Mouse (Mus musculus) liver, embryonic 12.5 days (tissue): ENCODE measurements around the gene Tiam1. TPM values are rescaled to one million over a fixed set of nuclear protein-coding genes. Genes with fewer than 3 reads are reported as not detected.

Experiments used
- ATAC-seq: fragments of 200-750 bp; cut with Nextera tagmentation; 2 replicates; pipeline ENCODE4 v1.8.0; 2017; ENCODE audit warnings: moderate number of reproducible peaks, mild to moderate bottlenecking, moderate library complexity
- H3K27ac ChIP-seq: fragments of 300-500 bp; sonication (generic); 2 replicates; pipeline ENCODE4 v1.5.1; 2016; ENCODE audit warnings: mild to moderate bottlenecking
- H3K27me3 ChIP-seq: fragments of 300-500 bp; sonication (generic); replicated peaks from 2 replicates; pipeline ENCODE4 v1.6.1; 2016; ENCODE audit warnings: mild to moderate bottlenecking, moderate library complexity
- H3K36me3 ChIP-seq: fragments of 300-500 bp; sonication (generic); 2 replicates; pipeline ENCODE4 v1.6.1; 2016; ENCODE audit warnings: mild to moderate bottlenecking, moderate library complexity
- H3K4me1 ChIP-seq: fragments of 300-500 bp; sonication (generic); 2 replicates; pipeline ENCODE4 v1.6.1; 2016
- H3K4me2 ChIP-seq: fragments of 300-500 bp; sonication (generic); 2 replicates; pipeline ENCODE4 v1.6.1; 2016; ENCODE audit warnings: mild to moderate bottlenecking, moderate library complexity
- H3K4me3 ChIP-seq: fragments of 300-500 bp; sonication (generic); 2 replicates; pipeline ENCODE4 v1.5.1; 2016; ENCODE audit warnings: mild to moderate bottlenecking, moderate library complexity
- H3K9ac ChIP-seq: fragments of 300-500 bp; sonication (generic); 2 replicates; pipeline ENCODE4 v1.6.1; 2016; ENCODE audit warnings: mild to moderate bottlenecking, moderate library complexity
- H3K9me3 ChIP-seq: fragments of 300-500 bp; sonication (generic); replicated peaks from 2 replicates; pipeline ENCODE4 v1.6.1; 2016; ENCODE audit warnings: mild to moderate bottlenecking, moderate library complexity
- WGBS: fragments of 180-500 bp; shearing (Covaris S2); methylation state at CpG from one replicate; pipeline ENCODE4 v1.1.7; 2016; ENCODE audit not compliant: insufficient replicate concordance; 5-methylcytosine and 5-hydroxymethylcytosine counted together
- polyA plus RNA-seq: library from polyadenylated mRNA; unstranded; fragments of >200 nt; fragmentation: Nextera tagmentation; extraction: Ambion mirVana; gene quantifications from 2 replicates; pipeline ENCODE4 v1.2.1, GENCODE M21; 2016

Tiam1 gene
- polyA plus RNA-seq, 1 experiment from 2014 or later = 9.7 TPM

DNA sequence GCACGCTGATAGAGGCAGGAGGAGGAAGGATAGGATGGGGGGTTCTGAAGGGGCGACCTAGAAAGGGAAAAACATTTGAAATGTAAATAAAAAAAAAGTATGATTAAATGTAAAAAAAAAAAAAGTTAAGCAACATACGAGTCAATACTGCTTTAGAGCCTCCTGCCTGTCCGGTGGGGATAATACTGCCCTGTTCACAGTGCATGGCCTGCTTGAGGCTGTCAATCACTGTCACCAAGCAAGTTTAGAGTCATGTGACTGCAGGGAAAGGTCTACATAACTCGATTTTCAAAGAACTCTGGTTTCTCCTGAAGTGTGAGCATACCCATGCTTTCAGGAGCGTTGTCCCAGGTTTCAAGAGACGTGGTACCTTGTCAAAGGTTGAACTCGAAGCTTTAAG lies 15.2 kb downstream of the Tiam1 start:
- ATAC-seq = no peak
- Histone ChIP-seq H3K9me3 (no peaks in the 10 kb centered on the region), H3K27ac (no peak overlapping the region)

DNA sequence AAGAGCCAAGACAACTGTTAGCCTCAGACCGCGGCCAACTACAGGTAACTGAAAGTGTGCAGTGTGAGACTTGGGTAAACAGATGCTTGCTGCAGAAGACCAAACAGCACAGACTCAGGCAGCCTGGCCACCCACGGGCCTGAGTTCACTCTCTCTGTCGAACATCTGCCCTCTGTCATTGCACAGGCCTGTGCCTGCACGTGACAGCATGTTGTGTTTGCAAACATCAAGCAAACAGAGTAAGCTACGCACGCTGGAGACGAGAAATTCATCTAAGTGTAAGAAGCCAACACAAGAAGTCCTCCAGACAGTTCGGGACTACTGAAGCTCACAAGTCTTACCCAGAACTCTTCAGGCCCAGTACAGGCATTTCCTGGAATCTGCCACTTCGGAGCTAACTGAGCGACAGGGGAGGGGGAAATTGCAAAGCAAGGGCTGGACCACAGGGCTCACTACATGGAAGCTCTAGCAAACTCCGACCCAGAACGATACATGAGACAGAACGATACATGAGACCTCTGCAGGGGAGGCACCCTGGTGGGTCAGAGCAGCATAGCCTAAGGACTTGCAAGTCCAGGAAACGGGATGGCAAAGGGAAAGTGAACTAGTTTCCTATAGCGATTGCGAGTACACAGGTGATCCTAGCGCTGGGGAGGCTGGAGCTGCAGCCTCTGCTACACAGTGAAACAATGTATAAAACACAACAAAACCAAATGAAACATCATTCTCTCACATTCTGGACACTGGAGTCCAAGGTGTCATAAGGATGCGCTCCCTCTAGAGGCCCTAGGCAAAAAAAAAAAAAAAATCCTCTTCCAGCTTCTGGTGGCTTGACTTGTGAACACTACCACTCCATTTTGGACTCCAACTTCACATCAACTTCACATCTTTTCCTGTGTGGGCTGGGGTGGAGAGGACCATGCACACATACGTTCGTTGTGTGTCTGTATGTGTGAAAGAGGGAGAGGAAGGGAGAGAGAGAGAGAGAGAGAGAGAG lies 18.0 kb downstream of the Tiam1 start:
- Histone ChIP-seq H3K9me3 (peaks cover 2% of the 10 kb centered on the region; the same call in 1 of the 2 replicates), H3K36me3 (peaks cover 2% of the 10 kb centered on the region; the same call in 1 of the 2 replicates), H3K4me2 (no peak overlapping the region), H3K4me1 (peaks cover 44% of the 10 kb centered on the region), H3K9ac (no peak overlapping the region), H3K4me3 (no peak overlapping the region), H3K27me3 (no peaks in the 10 kb centered on the region), H3K27ac (no peak overlapping the region)
- 67% methylated on average over 21 of the region's 21 CpGs for WGBS
- peak; percentile 38; the same call in 1 of the 2 replicates for ATAC-seq

More for the DNA sequence above, 15.2 kb downstream of the Tiam1 start:
- Histone ChIP-seq H3K4me1 (peaks cover 36% of the 10 kb centered on the region), H3K36me3 (no peaks in the 10 kb centered on the region), H3K27me3 (no peaks in the 10 kb centered on the region), H3K4me2 (no peak overlapping the region), H3K9ac (no peak overlapping the region), H3K4me3 (no peak overlapping the region)
- WGBS = 66% methylated on average over 8 of the region's 8 CpGs

DNA sequence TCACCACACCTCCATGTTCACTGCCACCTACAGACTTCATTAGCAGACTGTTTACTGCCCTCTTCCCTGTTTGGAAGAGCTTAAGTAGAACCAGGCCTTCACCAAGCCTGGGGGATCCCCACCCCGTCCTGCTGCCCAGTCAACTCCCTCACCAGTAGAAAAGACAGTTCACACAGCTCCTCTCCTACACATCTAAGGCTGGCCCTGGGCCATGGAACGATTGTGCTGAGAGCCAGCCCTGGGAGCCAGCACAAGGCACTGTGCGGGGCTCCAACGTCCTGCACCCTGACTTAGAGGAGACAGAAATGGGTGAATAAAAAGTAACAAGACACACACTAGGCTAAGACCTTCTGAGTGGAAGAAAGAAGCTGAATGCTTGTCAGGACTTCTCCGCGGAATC lies 20.5 kb downstream of the Tiam1 start:
- Histone ChIP-seq H3K9me3 (peaks cover 9% of the 10 kb centered on the region), H3K9ac (no peak overlapping the region), H3K4me3 (no peak overlapping the region), H3K27ac (no peak overlapping the region), H3K4me2 (no peak overlapping the region), H3K27me3 (no peaks in the 10 kb centered on the region), H3K36me3 (peaks cover 7% of the 10 kb centered on the region), H3K4me1 (peaks cover 32% of the 10 kb centered on the region)
- no peak for ATAC-seq
- 82% methylated on average over 6 of the region's 6 CpGs for WGBS

DNA sequence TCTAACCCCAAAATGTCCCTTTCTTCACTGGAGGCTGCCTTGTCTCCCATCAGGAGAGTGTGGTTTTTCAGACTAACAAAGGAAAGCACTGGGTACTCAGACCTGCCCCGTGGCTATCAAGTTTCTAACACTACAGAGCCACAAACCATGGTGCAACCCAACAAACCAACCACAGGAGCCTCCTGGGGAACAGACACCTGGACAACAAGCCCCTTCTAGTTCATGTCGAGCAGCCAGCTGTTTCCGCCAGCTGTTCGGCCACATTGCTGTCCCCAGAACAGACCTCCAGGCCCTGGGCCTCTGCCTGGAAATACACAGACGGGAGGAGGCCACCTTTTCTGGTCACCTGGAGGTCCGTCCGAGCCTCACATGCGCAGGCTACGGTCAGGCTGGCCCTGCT lies 21.1 kb downstream of the Tiam1 start:
- Histone ChIP-seq H3K4me3 (no peak overlapping the region), H3K9ac (no peak overlapping the region), H3K27me3 (no peaks in the 10 kb centered on the region), H3K27ac (no peak overlapping the region), H3K36me3 (peaks cover 7% of the 10 kb centered on the region), H3K4me2 (no peak overlapping the region), H3K9me3 (peaks cover 9% of the 10 kb centered on the region), H3K4me1 (peaks cover 30% of the 10 kb centered on the region)
- ATAC-seq = no peak
- 63% methylated on average over 9 of the region's 9 CpGs for WGBS

DNA sequence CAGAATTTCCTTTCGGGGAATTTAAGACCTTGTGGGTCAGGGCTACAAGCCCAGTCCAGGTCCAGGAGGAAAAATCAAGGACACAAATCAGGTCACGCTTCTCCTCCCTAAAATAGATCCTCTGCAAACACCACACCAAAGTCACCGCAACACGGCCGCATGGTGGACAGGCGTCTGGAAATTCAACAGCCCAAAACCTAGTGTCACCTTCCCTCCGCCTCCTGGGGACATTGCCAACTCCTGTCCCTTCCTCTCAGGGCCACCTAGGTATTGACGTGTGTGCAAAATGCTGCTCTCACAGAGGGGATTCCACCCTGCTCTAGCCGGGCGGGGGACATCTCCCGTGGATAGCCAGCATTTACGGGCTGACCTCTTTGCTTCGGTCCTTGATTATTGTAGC lies 21.8 kb downstream of the Tiam1 start:
- Histone ChIP-seq H3K9ac (no peak overlapping the region), H3K4me1 (peaks cover 24% of the 10 kb centered on the region), H3K4me3 (no peak overlapping the region), H3K36me3 (peaks cover 7% of the 10 kb centered on the region), H3K27me3 (no peaks in the 10 kb centered on the region), H3K27ac (no peak overlapping the region), H3K4me2 (no peak overlapping the region), H3K9me3 (peaks cover 9% of the 10 kb centered on the region)
- no peak for ATAC-seq
- 83% methylated on average over 13 of the region's 13 CpGs for WGBS

DNA sequence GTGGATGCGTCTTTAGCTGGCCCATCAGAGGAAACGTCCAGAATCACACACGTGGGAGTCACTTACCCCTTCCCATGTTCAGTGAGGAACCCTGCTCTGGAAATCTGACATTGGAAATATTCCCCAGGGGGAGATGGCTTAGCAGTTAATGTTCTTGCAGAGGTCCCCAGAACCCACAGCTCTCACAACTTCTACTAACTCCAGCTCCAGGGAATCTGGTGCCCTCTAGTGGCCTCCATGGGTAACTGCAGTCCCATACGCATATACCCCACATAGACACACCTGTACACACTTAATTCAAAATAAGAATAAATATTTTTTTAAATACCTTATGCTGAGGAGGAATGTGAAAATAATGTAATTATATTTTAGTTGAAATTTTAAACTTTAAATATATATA lies 23.6 kb downstream of the Tiam1 start:
- no peak for ATAC-seq
- Histone ChIP-seq H3K9me3 (peaks cover 9% of the 10 kb centered on the region), H3K4me1 (peaks cover 10% of the 10 kb centered on the region), H3K4me2 (no peak overlapping the region), H3K9ac (no peak overlapping the region), H3K4me3 (no peak overlapping the region), H3K27ac (no peak overlapping the region), H3K36me3 (peaks cover 7% of the 10 kb centered on the region), H3K27me3 (no peaks in the 10 kb centered on the region)
- 87% methylated on average over 4 of the region's 4 CpGs for WGBS

DNA sequence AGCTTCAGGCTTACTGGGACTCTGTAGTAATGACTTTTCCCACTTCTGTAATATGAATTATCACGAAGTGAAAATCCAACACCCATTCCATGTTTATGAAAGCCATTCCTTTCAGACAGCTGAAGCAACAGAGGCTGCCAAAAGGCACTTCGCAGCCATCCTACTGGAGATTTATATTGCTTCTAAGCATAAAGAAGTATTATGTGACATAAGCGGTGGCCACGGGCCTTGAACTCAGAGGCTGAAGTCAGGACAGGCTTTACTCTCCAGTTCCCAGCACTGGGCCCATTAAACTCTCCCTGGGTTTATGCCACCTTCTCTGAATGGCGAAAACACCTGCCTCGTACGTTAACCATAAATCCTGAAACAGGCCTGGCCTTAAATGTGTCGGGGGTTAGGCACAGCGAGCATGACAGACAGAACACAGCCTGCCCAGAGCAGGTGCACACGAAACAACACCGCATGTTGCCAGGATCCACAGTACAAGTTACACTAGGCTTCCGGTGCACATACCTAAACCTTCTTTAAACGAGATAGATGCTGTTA lies 26.9 kb downstream of the Tiam1 start:
- no peak for ATAC-seq
- Histone ChIP-seq H3K9ac (no peak overlapping the region), H3K4me2 (no peak overlapping the region), H3K4me1 (0 out of 2 replicates have a peak, but pooled peaks cover 8% of the 10 kb centered on the region), H3K9me3 (peaks cover 9% of the 10 kb centered on the region), H3K4me3 (no peak overlapping the region), H3K36me3 (peaks cover 7% of the 10 kb centered on the region), H3K27ac (no peak overlapping the region), H3K27me3 (no peaks in the 10 kb centered on the region)
- WGBS = 81% methylated on average over 13 of the region's 13 CpGs

DNA sequence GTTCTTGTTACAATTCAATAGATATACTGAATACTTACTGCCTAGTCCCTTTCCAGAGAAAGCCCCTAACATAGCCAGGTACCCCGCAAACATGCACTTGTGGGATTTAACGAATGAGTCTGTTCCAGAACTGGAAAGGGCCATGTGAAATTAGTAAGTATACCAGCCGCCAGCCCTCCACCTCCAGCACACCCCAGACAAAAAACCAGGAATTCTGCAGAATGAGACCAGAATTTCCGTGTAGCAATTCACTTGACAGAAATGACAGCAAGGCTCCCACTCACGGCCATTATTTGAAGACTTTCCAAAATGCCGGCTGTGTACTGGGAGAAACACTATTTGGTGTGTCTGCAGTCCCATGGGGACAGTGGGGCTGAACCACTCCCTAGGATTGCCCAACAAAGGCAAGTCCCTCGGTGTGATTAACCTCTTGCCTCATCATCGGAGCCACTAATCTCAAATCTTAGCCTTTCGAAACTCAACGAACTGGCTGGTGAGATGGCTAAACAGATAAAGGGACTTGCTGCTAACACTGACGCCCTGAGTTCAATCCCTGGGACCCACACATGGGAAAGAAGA lies 30.9 kb downstream of the Tiam1 start:
- Histone ChIP-seq H3K4me3 (no peak overlapping the region), H3K9ac (no peak overlapping the region), H3K27me3 (no peaks in the 10 kb centered on the region), H3K9me3 (no peaks in the 10 kb centered on the region), H3K36me3 (no peaks in the 10 kb centered on the region), H3K4me2 (no peak overlapping the region), H3K4me1 (peaks cover 16% of the 10 kb centered on the region; the same call in 1 of the 2 replicates), H3K27ac (no peak overlapping the region)
- no peak for ATAC-seq
- 60% methylated on average over 11 of the region's 11 CpGs for WGBS

DNA sequence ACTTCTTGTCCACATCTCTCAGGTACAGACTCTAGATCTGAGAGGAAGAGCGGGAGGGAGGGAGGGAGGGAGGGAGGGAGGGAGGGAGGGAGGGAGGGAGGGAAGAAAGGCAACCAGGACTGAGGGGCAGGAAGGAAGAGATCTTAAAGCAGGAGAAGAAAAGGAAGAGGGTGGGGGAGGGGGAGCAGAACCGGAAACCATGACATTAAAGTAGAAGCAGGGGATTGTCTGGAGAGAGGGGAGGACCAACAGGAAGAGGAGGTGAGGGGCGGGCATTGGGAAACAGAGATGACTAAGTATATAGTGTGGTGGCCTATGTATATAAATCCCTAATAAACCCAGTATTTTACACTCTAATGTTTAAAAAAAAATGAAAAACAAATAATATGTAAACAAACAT lies 34.1 kb downstream of the Tiam1 start:
- ATAC-seq = no peak
- H3K9ac ChIP-seq = no peak overlapping the region
- H3K36me3 ChIP-seq = no peaks in the 10 kb centered on the region
- H3K4me3 ChIP-seq = no peak overlapping the region
- peaks cover 16% of the 10 kb centered on the region; the same call in 1 of the 2 replicates for H3K4me1 ChIP-seq
- no peaks in the 10 kb centered on the region for H3K27me3 ChIP-seq
- no peak overlapping the region for H3K27ac ChIP-seq
- no peaks in the 10 kb centered on the region for H3K9me3 ChIP-seq
- no peak overlapping the region for H3K4me2 ChIP-seq
- 27% methylated on average over 2 of the region's 3 CpGs for WGBS

DNA sequence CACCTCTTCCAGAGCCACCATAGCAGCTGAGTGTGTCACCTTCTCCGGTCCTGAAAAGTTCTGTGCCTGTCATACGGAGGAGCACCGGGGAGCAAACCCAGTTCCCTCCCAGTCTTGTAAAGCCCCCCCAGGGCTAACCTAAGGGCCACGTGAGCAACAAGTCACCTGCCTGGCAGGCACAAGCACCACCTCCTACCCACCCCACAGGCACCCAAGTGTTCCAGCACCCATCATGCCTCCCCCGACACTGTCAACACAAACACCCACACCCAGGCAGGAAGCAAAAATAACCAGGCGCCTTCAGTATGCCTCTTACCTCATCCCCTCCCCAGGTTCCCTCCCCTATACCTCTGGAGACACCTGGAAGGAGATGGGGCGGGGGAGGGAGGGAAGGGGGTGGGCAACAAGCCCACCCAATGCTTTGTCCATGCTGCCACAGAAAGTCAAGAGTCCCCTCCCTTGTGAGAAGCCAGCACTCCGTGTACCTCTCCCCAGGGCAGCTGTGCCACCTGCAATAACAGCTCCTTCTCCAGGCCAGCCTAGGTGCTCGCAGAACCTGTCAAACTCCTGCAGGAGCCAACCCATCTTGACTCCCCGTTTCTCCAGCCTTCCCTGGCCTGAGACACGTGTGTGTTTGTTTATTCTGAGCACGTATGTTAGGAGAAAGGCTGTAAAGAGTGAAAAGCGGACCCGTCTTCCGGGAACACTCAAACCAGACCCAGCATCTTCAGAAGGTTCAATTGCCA lies 38.7 kb downstream of the Tiam1 start:
- no peak overlapping the region for H3K27ac ChIP-seq
- no peak overlapping the region for H3K4me2 ChIP-seq
- WGBS = 68% methylated on average over 15 of the region's 15 CpGs
- peaks cover 22% of the 10 kb centered on the region for H3K4me1 ChIP-seq
- H3K36me3 ChIP-seq = no peaks in the 10 kb centered on the region
- H3K9ac ChIP-seq = no peak overlapping the region
- H3K27me3 ChIP-seq = no peaks in the 10 kb centered on the region
- H3K9me3 ChIP-seq = no peaks in the 10 kb centered on the region
- H3K4me3 ChIP-seq = no peak overlapping the region
- peak; percentile 19; the same call in 1 of the 2 replicates for ATAC-seq

DNA sequence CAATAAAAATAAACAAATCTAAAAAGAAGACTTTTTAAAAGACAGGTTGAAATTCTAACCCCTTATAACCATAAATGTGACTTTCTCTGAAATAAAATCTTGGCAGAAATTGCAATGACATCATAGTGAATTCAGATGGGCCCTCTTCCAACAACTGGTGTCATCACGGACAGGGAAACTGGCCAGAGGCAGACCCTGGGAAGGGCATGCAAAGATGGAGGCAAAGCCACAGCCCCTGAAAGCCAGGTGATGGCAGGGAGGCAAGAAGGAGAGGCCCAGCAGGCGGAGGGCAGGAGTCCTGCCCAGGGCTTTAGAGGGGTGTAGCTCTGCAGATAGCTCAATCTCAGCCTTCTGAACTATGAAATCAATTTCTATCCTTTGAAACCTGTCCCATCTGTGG lies 39.8 kb downstream of the Tiam1 start:
- no peaks in the 10 kb centered on the region for H3K9me3 ChIP-seq
- H3K9ac ChIP-seq = no peak overlapping the region
- no peak overlapping the region for H3K4me3 ChIP-seq
- H3K4me1 ChIP-seq = peaks cover 17% of the 10 kb centered on the region
- H3K36me3 ChIP-seq = no peaks in the 10 kb centered on the region
- H3K27ac ChIP-seq = no peak overlapping the region
- ATAC-seq = no peak
- H3K4me2 ChIP-seq = no peak overlapping the region
- H3K27me3 ChIP-seq = no peaks in the 10 kb centered on the region
- 64% methylated on average over 2 of the region's 2 CpGs for WGBS
